Mouse (Mus musculus): ENCODE results near the gene C5ar1. TPM values are rescaled to one million over a fixed set of nuclear protein-coding genes. Genes with fewer than 3 reads are reported as not detected.

Gene C5ar1
- polyA plus RNA-seq, 1 experiment = not detected

GRCm38 (mm10) chr7:16287791-16288190 lies 28.5 kb upstream of the C5ar1 start:
- no peak for TF ChIP-seq POLR2A (IDR thresholded peaks at IDR 0.05; ENCODE audit: insufficient read depth, low read length)
- TF ChIP-seq CTCF (IDR thresholded peaks at IDR 0.05; ENCODE audit: low read depth, low read length) = no peak
- no peak for TF ChIP-seq EP300 (IDR thresholded peaks at IDR 0.05; ENCODE audit: insufficient read depth, low read depth, low read length)
- no peak overlapping the region for H3K9ac ChIP-seq (ENCODE audit: low read depth, poor library complexity, severe bottlenecking)
- peaks cover 8% of the 10 kb centered on the region for H3K36me3 ChIP-seq (ENCODE audit: control insufficient read depth, insufficient read depth, low read length, poor library complexity, severe bottlenecking)
- H3K27me3 ChIP-seq (ENCODE audit: control insufficient read depth, insufficient read depth, low read length, poor library complexity, severe bottlenecking) = no peaks in the 10 kb centered on the region
- H3K4me3 ChIP-seq (ENCODE audit: low read depth, low read length) = no peak overlapping the region
- no peaks in the 10 kb centered on the region for H3K9me3 ChIP-seq (replicated peaks; ENCODE audit: control insufficient read depth, insufficient read depth, low read length, poor library complexity, severe bottlenecking)
- H3K27ac ChIP-seq (ENCODE audit: insufficient read depth, low read length) = no peak overlapping the region
- peaks cover 2% of the 10 kb centered on the region for H3K4me1 ChIP-seq (ENCODE audit: control insufficient read depth, insufficient read depth, low read length)

DNA sequence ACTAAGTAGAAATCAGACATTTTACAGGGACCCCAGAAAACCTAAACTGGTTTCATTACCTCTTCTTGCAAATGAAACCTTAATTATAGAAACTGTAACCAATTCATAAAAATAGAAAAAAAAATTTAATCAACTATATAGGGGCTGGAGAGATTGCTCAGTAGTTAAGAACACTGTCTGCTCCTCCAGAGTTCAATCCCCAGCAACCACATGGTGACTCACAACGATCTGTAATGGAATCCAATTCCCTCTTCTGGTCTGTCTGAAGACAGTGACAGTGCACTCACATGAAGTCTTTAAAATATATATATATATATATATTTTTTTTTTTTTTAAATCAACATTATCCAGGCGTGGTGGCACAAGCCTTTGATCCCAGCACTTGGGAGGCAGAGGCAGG lies 27.7 kb upstream of the C5ar1 start:
- Histone ChIP-seq H3K9ac (ENCODE audit: low read depth, poor library complexity, severe bottlenecking) (peak overlapping the region; percentile 90), H3K27me3 (ENCODE audit: control insufficient read depth, insufficient read depth, low read length, poor library complexity, severe bottlenecking) (no peaks in the 10 kb centered on the region), H3K9me3 (replicated peaks; ENCODE audit: control insufficient read depth, insufficient read depth, low read length, poor library complexity, severe bottlenecking) (no peaks in the 10 kb centered on the region), H3K27ac (ENCODE audit: insufficient read depth, low read length) (peak overlapping the region; percentile 37), H3K36me3 (ENCODE audit: control insufficient read depth, insufficient read depth, low read length, poor library complexity, severe bottlenecking) (peaks cover 12% of the 10 kb centered on the region), H3K4me3 (ENCODE audit: low read depth, low read length) (peak overlapping the region; percentile 81), H3K4me1 (ENCODE audit: control insufficient read depth, insufficient read depth, low read length) (peaks cover 2% of the 10 kb centered on the region)
- TF ChIP-seq CTCF (IDR thresholded peaks at IDR 0.05; ENCODE audit: low read depth, low read length) = no peak
- no peak for TF ChIP-seq EP300 (IDR thresholded peaks at IDR 0.05; ENCODE audit: insufficient read depth, low read depth, low read length)
- no peak for TF ChIP-seq POLR2A (IDR thresholded peaks at IDR 0.05; ENCODE audit: insufficient read depth, low read length)

GRCm38 (mm10) chr7:16286026-16286961 lies 27.0 kb upstream of the C5ar1 start, which contains the start of gene Ccdc9:
Gene Ccdc9 (minus strand): TSS chr7:16286795.
- no peaks in the 10 kb centered on the region for H3K9me3 ChIP-seq (replicated peaks; ENCODE audit: control insufficient read depth, insufficient read depth, low read length, poor library complexity, severe bottlenecking)
- peaks cover 2% of the 10 kb centered on the region for H3K4me1 ChIP-seq (ENCODE audit: control insufficient read depth, insufficient read depth, low read length)
- no peaks in the 10 kb centered on the region for H3K27me3 ChIP-seq (ENCODE audit: control insufficient read depth, insufficient read depth, low read length, poor library complexity, severe bottlenecking)
- H3K9ac ChIP-seq (ENCODE audit: low read depth, poor library complexity, severe bottlenecking) = peak within 1 kb of the TSS; percentile 90
- peaks cover 14% of the 10 kb centered on the region for H3K36me3 ChIP-seq (ENCODE audit: control insufficient read depth, insufficient read depth, low read length, poor library complexity, severe bottlenecking)
- peak within 1 kb of the TSS; percentile 44 for H3K27ac ChIP-seq (ENCODE audit: insufficient read depth, low read length)
- TF ChIP-seq CTCF (IDR thresholded peaks at IDR 0.05; ENCODE audit: low read depth, low read length) (no peak), EP300 (IDR thresholded peaks at IDR 0.05; ENCODE audit: insufficient read depth, low read depth, low read length) (no peak)
- peak within 1 kb of the TSS; percentile 85 for H3K4me3 ChIP-seq (ENCODE audit: low read depth, low read length)

DNA sequence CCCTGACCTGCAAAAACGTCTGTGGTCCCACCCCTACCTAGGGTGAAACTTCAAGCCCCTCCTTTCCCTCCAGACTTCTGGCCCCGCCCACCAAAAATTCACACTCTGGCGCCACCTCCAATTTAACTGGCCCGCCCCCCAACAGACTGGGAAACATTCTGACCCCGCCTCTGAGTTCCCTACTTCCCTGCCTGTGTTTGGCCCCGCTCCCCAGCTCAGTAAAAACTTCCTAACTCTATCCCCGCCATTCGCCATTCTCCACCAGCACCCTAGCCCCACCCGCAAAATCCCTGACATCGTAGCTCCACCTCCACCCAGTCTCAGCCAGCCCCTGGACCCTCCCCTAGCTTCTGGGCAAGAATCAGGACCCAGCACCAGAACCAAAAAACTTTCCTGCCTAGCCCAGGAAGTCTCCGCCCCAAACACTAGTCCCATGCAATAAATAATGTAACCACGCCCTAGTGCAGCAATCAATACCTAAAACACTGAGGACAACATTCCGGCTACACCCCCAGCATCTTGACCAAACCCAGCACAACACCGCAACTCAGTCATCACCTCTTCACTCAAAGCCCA lies 26.2 kb upstream of the C5ar1 start:
- H3K4me1 ChIP-seq (ENCODE audit: control insufficient read depth, insufficient read depth, low read length) = peaks cover 2% of the 10 kb centered on the region
- peak overlapping the region; percentile 12; the same call in 1 of the 2 replicates for H3K9ac ChIP-seq (ENCODE audit: low read depth, poor library complexity, severe bottlenecking)
- H3K9me3 ChIP-seq (replicated peaks; ENCODE audit: control insufficient read depth, insufficient read depth, low read length, poor library complexity, severe bottlenecking) = no peaks in the 10 kb centered on the region
- no peak for TF ChIP-seq POLR2A (IDR thresholded peaks at IDR 0.05; ENCODE audit: insufficient read depth, low read length)
- TF ChIP-seq EP300 (IDR thresholded peaks at IDR 0.05; ENCODE audit: insufficient read depth, low read depth, low read length) = no peak
- no peak for TF ChIP-seq CTCF (IDR thresholded peaks at IDR 0.05; ENCODE audit: low read depth, low read length)
- peak overlapping the region; percentile 44 for H3K27ac ChIP-seq (ENCODE audit: insufficient read depth, low read length)
- peaks cover 14% of the 10 kb centered on the region for H3K36me3 ChIP-seq (ENCODE audit: control insufficient read depth, insufficient read depth, low read length, poor library complexity, severe bottlenecking)
- peak overlapping the region; percentile 85 for H3K4me3 ChIP-seq (ENCODE audit: low read depth, low read length)
- H3K27me3 ChIP-seq (ENCODE audit: control insufficient read depth, insufficient read depth, low read length, poor library complexity, severe bottlenecking) = no peaks in the 10 kb centered on the region

DNA sequence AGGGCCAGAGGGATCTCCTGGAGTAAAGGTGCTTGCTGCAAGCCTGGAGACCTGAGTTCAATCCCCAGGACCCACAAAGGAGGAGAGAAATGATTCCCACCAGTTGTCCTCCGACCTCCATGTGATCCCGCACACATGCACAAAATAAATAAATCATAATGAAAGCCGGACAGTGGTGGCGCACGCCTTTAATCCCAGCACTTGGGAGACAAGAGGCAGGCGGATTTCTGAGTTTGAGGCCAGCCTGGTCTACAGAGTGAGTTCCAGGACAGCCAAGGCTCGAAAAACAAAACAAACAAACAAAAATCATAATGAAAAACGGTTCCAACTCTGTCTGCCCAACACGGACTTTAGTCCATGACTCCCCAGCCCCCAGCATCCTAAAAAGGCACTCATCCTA lies 25.6 kb upstream of the C5ar1 start:
- H3K4me3 ChIP-seq (ENCODE audit: low read depth, low read length) = peak overlapping the region; percentile 55
- peaks cover 14% of the 10 kb centered on the region for H3K36me3 ChIP-seq (ENCODE audit: control insufficient read depth, insufficient read depth, low read length, poor library complexity, severe bottlenecking)
- no peak for TF ChIP-seq EP300 (IDR thresholded peaks at IDR 0.05; ENCODE audit: insufficient read depth, low read depth, low read length)
- no peak for TF ChIP-seq POLR2A (IDR thresholded peaks at IDR 0.05; ENCODE audit: insufficient read depth, low read length)
- no peak for TF ChIP-seq CTCF (IDR thresholded peaks at IDR 0.05; ENCODE audit: low read depth, low read length)
- H3K9me3 ChIP-seq (replicated peaks; ENCODE audit: control insufficient read depth, insufficient read depth, low read length, poor library complexity, severe bottlenecking) = no peaks in the 10 kb centered on the region
- 0 out of 2 replicates have a peak overlapping the region, but pooled peaks have one; percentile 14 for H3K9ac ChIP-seq (ENCODE audit: low read depth, poor library complexity, severe bottlenecking)
- no peak overlapping the region for H3K27ac ChIP-seq (ENCODE audit: insufficient read depth, low read length)
- H3K27me3 ChIP-seq (ENCODE audit: control insufficient read depth, insufficient read depth, low read length, poor library complexity, severe bottlenecking) = no peaks in the 10 kb centered on the region
- peaks cover 2% of the 10 kb centered on the region for H3K4me1 ChIP-seq (ENCODE audit: control insufficient read depth, insufficient read depth, low read length)

GRCm38 (mm10) chr7:16284001-16284400 lies 24.7 kb upstream of the C5ar1 start:
- Histone ChIP-seq H3K9me3 (replicated peaks; ENCODE audit: control insufficient read depth, insufficient read depth, low read length, poor library complexity, severe bottlenecking) (no peaks in the 10 kb centered on the region), H3K4me1 (ENCODE audit: control insufficient read depth, insufficient read depth, low read length) (peaks cover 2% of the 10 kb centered on the region), H3K27me3 (ENCODE audit: control insufficient read depth, insufficient read depth, low read length, poor library complexity, severe bottlenecking) (no peaks in the 10 kb centered on the region), H3K4me3 (ENCODE audit: low read depth, low read length) (no peak overlapping the region), H3K9ac (ENCODE audit: low read depth, poor library complexity, severe bottlenecking) (no peak overlapping the region), H3K36me3 (ENCODE audit: control insufficient read depth, insufficient read depth, low read length, poor library complexity, severe bottlenecking) (peaks cover 14% of the 10 kb centered on the region), H3K27ac (ENCODE audit: insufficient read depth, low read length) (no peak overlapping the region)
- TF ChIP-seq CTCF (IDR thresholded peaks at IDR 0.05; ENCODE audit: low read depth, low read length) (no peak), POLR2A (IDR thresholded peaks at IDR 0.05; ENCODE audit: insufficient read depth, low read length) (no peak), EP300 (IDR thresholded peaks at IDR 0.05; ENCODE audit: insufficient read depth, low read depth, low read length) (no peak)

Data from ES-Bruce4 (cell line).